Mouse (Mus musculus) G1E (cell line): ENCODE data around the gene Adamts8.

ENCODE experiments used
- CTCF ChIP-seq: IDR thresholded peaks from 2 replicates; pipeline ENCODE4 v1.5.1; 2012; ENCODE audit warnings: low read depth, low read length, inconsistent platforms, mixed read lengths
- GATA1 ChIP-seq: IDR thresholded peaks from 2 replicates; pipeline ENCODE4 v1.6.1; 2012; ENCODE audit warnings: borderline replicate concordance, low read length, inconsistent platforms, mixed read lengths
- GATA2 ChIP-seq: IDR thresholded peaks from 2 replicates; pipeline ENCODE4 v1.6.1; 2012; ENCODE audit warnings: low read depth, low read length, inconsistent platforms, borderline replicate concordance
- POLR2AphosphoS5 ChIP-seq: IDR thresholded peaks from 2 replicates; pipeline ENCODE4 v1.6.1; 2012; ENCODE audit warnings: low read depth, low read length, inconsistent platforms; ENCODE audit not compliant: insufficient replicate concordance
- TAL1 ChIP-seq: conservative IDR thresholded peaks from 2 replicates; pipeline ENCODE4 v1.6.1; 2012; ENCODE audit warnings: low read depth, low read length, inconsistent platforms, mixed read lengths

DNA sequence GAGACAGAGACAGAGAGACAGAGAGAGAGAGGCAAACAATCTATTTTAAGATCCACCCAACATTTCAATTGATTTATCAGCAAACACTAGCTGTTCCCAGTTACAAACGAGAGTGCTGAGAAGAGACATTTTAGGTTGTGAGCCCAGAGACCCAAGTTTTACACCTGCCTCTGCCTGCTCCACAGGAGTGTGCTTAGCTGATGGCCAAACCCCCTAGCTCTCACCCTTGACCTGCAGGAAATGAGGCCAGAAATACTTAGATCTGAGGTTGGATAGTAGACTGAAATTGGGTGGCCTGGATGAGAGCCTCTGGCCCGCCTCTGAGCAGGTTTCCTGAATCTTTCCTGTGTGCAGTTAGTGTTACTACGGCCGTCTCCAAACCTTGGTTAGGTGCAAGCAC lies 35.9 kb upstream of the Adamts8 start:
- TF ChIP-seq CTCF (no peak), GATA1 (no peak), TAL1 (no peak), POLR2AphosphoS5 (no peak), GATA2 (no peak)
